ENCODE assay signal across 1 mouse cellular context in genomic region chr19:10895708-10896107, GRCm38 (mm10).
TF ChIP-seq lines count a peak whose summit lies in the region.

No protein-coding gene starts in this region.

TF ChIP-seq in CH12.LX, 34 proteins besides CTCF, POLR2A, EP300 and RAD21:
- no peak for TF ChIP-seq RCOR1 (conservative IDR thresholded peaks at IDR 0.05; ENCODE audit: low read depth, low read length)
- 0 out of 2 replicates have a peak, but pooled peaks have one; percentile 25 for TF ChIP-seq CHD1 (IDR thresholded peaks at IDR 0.05; ENCODE audit: low read depth, low read length)
- TF ChIP-seq KAT2A (IDR thresholded peaks at IDR 0.05; ENCODE audit: insufficient replicate concordance, low read length) = no peak
